Mouse (Mus musculus) forebrain, embryonic 15.5 days (tissue): ENCODE measurements around the gene Cln5. TPM values are rescaled to one million over a fixed set of nuclear protein-coding genes. Genes with fewer than 3 reads are reported as not detected.

Source experiments
- ATAC-seq: fragments of 200-750 bp; cut with Nextera tagmentation; replicated peaks from 2 replicates; pipeline ENCODE4 v1.8.0; 2017; ENCODE audit warnings: mild to moderate bottlenecking, moderate TSS enrichment, moderate library complexity
- H3K27ac ChIP-seq: fragments of 300-500 bp; sonication (generic); replicated peaks from 2 replicates; pipeline ENCODE4 v1.5.1; 2015; ENCODE audit warnings: mild to moderate bottlenecking, inconsistent platforms
- H3K27me3 ChIP-seq: fragments of 300-500 bp; sonication (generic); 2 replicates; pipeline ENCODE4 v1.6.1; 2015; ENCODE audit warnings: inconsistent platforms
- H3K36me3 ChIP-seq: fragments of 300-500 bp; sonication (generic); 2 replicates; pipeline ENCODE4 v1.6.1; 2015; ENCODE audit warnings: mild to moderate bottlenecking, inconsistent platforms
- H3K4me1 ChIP-seq: fragments of 300-500 bp; sonication (generic); 2 replicates; pipeline ENCODE4 v1.6.1; 2015; ENCODE audit warnings: inconsistent platforms
- H3K4me2 ChIP-seq: fragments of 300-500 bp; sonication (generic); replicated peaks from 2 replicates; pipeline ENCODE4 v1.6.1; 2015; ENCODE audit warnings: mild to moderate bottlenecking, inconsistent platforms
- H3K4me3 ChIP-seq: fragments of 300-500 bp; sonication (generic); 2 replicates; pipeline ENCODE4 v1.5.1; 2015; ENCODE audit warnings: mild to moderate bottlenecking, inconsistent platforms
- H3K9ac ChIP-seq: fragments of 300-500 bp; sonication (generic); replicated peaks from 2 replicates; pipeline ENCODE4 v1.6.1; 2015; ENCODE audit warnings: mild to moderate bottlenecking, inconsistent platforms
- H3K9me3 ChIP-seq: fragments of 300-500 bp; sonication (generic); 2 replicates; pipeline ENCODE4 v1.6.1; 2016; ENCODE audit warnings: inconsistent platforms
- WGBS: fragments of 180-500 bp; shearing (Covaris S2); methylation state at CpG from one replicate; pipeline ENCODE4 v1.1.7; 2015; ENCODE audit warnings: mixed read lengths; 5-methylcytosine and 5-hydroxymethylcytosine counted together
- polyA plus RNA-seq: library from polyadenylated mRNA; unstranded; fragments of >200 nt; fragmentation: Nextera tagmentation; extraction: Ambion mirVana; gene quantifications from 2 replicates; pipeline ENCODE4 v1.2.1, GENCODE M21; 2015

Cln5 gene
- polyA plus RNA-seq, result 9.0 and 9.8 TPM in 2 replicates

DNA sequence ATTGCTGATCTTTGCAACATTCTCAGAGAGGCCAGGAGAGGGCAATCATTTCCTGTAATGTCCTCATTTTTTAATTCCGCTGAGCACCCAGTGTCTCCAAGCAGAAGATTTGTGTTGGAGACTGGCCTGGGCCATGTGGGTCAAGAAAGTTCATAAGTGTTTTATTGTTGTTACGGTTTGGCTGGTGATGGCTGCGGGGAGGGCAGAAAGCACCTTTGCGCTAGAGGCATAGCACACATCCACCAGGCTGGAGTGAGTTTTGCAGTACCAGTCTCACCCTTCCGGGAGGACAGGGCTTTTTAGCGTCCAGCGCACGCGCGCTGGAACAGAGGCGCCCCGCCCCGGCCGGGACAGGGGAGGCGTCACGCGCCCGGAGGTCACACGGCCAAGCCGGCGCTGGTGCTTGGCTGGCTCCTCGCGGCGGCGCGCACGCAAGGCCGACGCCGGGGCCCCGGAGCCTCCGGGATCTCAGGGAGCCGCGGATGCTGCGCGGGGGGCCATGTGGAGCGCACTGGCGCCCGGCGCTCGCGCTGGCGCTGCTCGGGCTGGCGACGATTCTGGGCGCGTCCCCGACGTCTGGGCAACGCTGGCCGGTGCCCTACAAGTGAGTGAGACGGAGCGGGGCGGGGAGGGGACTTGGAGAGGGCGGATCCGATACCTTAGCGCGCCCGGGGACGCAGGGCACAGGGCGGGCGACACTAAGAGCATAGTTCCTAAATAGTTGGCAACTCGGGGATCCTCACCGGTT, at the start of gene Cln5:
Gene Cln5, plus strand, starts transcription at position 353 of the 748 bp plus-strand sequence.
- WGBS, result under 1% methylated on average over 65 of the region's 65 CpGs

DNA sequence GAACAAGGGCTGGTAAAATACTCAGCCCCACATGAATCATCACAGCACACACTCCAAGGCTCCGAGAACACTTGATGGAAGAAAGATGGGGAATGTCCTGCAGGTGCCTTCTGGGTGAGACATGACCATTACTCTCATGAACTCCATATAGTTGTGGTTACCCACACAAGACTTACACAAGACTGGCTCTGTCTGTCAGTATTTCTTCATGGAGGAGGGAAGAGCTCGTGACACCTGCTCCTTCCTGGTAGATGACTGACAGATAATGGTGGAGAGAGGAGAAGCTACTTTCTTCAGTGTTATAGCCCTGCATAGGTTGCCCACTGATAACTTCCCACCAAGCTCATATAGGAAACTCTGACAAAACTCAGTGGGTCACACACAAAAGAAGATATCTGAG, 40.8 kb upstream of the Cln5 start:
- Histone ChIP-seq H3K9ac (no peak overlapping the region), H3K27ac (no peak overlapping the region), H3K27me3 (no peaks in the 10 kb centered on the region), H3K4me1 (no peaks in the 10 kb centered on the region), H3K9me3 (no peaks in the 10 kb centered on the region), H3K36me3 (no peaks in the 10 kb centered on the region), H3K4me3 (no peak overlapping the region), H3K4me2 (no peak overlapping the region)
- WGBS, result 90% methylated on average over 2 of the region's 2 CpGs
- ATAC-seq, result no peak

More for the DNA sequence above, at the start of gene Cln5:
- peaks cover 10% of the 10 kb centered on the region for H3K4me1 ChIP-seq
- no peaks in the 10 kb centered on the region for H3K9me3 ChIP-seq
- no peaks in the 10 kb centered on the region for H3K27me3 ChIP-seq
- peak within 1 kb of the TSS; percentile 66 for H3K27ac ChIP-seq
- ATAC-seq, result peak; percentile 95
- peak within 1 kb of the TSS; percentile 87 for H3K4me2 ChIP-seq
- H3K36me3 ChIP-seq, result 0 out of 2 replicates have a peak, but pooled peaks cover 2% of the 10 kb centered on the region
- H3K9ac ChIP-seq, result peak within 1 kb of the TSS; percentile 62
- peak within 1 kb of the TSS; percentile 76 for H3K4me3 ChIP-seq

DNA sequence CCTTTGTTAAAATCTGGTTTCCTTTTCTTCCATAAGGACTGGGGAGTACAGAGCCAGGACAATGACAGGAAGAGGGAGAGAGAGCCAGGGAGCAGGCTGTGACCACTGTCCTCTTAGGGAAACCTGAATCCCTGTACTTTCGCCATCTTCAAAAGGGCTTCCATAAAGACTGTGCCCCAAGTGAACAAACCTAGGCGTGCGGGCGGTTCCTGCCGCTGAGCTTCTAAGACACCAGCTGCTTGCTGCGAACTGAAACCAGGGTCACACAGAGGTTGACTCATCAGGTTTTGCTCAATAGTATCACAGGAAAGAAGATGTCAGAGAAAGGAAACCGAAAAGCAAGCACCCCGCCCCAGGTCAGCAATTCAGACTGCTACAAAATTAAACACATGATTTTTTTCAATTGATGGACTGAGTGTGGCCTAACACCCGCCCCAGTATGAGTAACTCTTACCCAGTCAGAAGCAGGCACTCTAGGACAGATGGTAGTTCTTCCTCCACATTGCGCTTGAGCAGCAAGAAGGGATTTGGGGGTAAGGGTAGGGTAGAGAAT, 36.7 kb upstream of the Cln5 start:
- H3K27ac ChIP-seq, result no peak overlapping the region

DNA sequence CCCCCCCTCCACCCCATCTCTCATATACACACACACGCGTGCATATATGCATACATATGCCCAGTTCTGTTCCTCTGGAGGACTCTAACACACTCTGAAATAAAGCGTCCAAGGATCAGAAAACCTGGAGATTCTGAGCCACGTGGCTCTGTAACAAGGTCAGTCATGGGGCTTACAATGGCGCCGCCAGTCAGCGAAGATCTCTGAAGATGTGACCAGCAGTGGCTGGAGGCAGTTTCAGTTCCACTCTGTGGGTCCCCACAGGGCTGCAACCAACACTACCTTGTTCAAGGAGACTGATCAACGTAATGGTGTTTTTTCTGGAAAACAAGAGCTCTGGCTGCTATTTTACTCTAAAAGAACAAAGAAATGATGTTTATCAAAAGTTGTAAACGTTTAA, 35.9 kb upstream of the Cln5 start:
- no peak overlapping the region for H3K4me3 ChIP-seq
- WGBS, result 88% methylated on average over 9 of the region's 9 CpGs

More for the DNA sequence above, 36.7 kb upstream of the Cln5 start:
- no peak overlapping the region for H3K4me3 ChIP-seq
- no peak overlapping the region for H3K4me2 ChIP-seq
- H3K4me1 ChIP-seq, result no peaks in the 10 kb centered on the region
- no peaks in the 10 kb centered on the region for H3K27me3 ChIP-seq
- no peak for ATAC-seq
- H3K9ac ChIP-seq, result no peak overlapping the region
- no peaks in the 10 kb centered on the region for H3K9me3 ChIP-seq
- WGBS, result 85% methylated on average over 10 of the region's 10 CpGs
- no peaks in the 10 kb centered on the region for H3K36me3 ChIP-seq

DNA sequence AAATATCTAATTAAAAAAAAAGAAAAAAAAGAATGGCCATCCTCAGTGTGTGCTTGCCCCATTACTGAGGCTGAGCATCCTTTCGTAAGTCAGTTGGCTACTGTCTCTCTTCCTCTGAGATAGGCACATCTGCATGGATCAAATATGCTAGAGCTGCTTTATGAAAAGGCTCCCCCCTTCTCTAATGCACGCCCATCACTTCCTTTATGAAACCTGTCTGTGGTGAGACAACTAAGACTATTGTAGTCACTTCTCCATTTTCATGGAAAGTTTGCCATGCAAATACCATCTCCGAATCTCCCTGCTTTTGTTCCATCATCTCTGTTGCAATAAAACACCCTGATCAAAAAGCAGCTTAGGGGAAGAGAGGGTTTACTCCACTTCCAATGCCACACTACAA, 33.0 kb upstream of the Cln5 start:
- WGBS, result 90% methylated on average over 3 of the region's 3 CpGs
- Histone ChIP-seq H3K4me3 (no peak overlapping the region), H3K27ac (no peak overlapping the region), H3K9ac (no peak overlapping the region), H3K27me3 (no peaks in the 10 kb centered on the region), H3K9me3 (no peaks in the 10 kb centered on the region), H3K4me2 (no peak overlapping the region), H3K4me1 (no peaks in the 10 kb centered on the region), H3K36me3 (no peaks in the 10 kb centered on the region)
- no peak for ATAC-seq

More for the DNA sequence above, 35.9 kb upstream of the Cln5 start:
- Histone ChIP-seq H3K27ac (no peak overlapping the region), H3K4me1 (no peaks in the 10 kb centered on the region), H3K27me3 (no peaks in the 10 kb centered on the region), H3K36me3 (no peaks in the 10 kb centered on the region), H3K9me3 (no peaks in the 10 kb centered on the region), H3K9ac (no peak overlapping the region), H3K4me2 (no peak overlapping the region)
- ATAC-seq, result no peak

DNA sequence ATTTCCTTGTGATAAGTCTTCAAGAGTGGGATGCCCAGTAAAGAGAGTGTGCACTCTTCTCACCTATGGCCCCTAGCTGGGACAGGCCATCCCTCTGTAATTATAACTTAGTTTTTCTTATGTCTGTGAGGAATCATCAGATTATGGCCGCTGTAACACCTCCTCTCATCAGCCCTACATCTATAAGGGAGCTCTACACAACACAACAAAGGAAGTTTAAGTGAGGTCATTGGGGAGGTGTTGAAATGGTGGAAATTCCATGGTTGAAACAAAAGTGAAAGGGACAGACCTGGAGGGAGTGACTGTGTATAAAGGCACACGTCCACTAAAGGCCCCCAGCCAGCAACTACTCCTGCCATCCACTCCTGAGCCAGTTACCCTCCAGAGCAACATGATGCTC, 23.3 kb upstream of the Cln5 start, which contains the start of gene Acod1:
Gene Acod1, plus strand, starts transcription at position 301 of the 400 bp plus-strand sequence.
- no peak for ATAC-seq
- 87% methylated on average over 2 of the region's 2 CpGs for WGBS

DNA sequence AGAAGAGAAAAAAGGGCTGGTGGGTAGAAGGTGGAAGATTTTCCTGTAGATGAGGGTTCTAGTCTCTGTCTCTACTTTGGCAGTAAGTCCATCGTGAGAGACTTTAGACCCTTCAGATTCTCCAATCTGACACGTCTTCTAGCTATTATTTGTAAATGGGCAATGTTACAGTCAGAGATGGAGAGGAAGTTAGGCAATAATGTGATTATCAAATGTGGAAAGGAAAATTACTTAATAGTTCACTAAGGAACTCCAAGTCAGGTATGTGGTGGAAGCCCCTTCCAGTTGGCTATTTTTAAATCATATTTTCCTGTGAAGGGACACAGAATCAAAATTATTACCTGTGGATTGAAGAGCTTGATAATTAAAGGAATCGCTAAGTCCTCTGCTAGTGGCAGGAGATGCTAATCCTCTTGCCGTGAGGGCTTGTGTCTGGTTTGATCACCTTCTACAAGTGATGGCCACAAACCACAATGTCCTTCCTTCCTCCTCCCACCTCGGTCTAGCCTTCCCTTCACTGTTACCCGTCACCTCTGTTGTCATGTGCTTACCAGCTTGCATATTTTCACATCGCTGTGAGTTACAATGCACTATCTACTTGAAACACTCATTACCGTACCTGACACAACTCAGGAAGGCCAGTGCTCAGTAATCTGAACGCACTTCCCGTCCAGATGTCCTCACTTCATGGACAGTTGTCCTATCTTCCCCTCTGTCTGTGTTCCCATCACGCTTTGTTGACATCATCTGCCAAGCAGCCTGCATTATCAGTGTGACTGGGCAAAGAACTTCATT, 21.5 kb upstream of the Cln5 start:
- H3K4me1 ChIP-seq, result no peaks in the 10 kb centered on the region
- no peak for ATAC-seq
- no peak overlapping the region for H3K9ac ChIP-seq
- no peak overlapping the region for H3K27ac ChIP-seq
- no peak overlapping the region for H3K4me3 ChIP-seq
- WGBS, result 86% methylated on average over 11 of the region's 11 CpGs
- H3K9me3 ChIP-seq, result no peaks in the 10 kb centered on the region
- H3K4me2 ChIP-seq, result no peak overlapping the region
- H3K36me3 ChIP-seq, result no peaks in the 10 kb centered on the region
- H3K27me3 ChIP-seq, result no peaks in the 10 kb centered on the region

More for the DNA sequence above, 23.3 kb upstream of the Cln5 start, which contains the start of gene Acod1:
- no peaks in the 10 kb centered on the region for H3K27me3 ChIP-seq
- no peaks in the 10 kb centered on the region for H3K36me3 ChIP-seq
- H3K9me3 ChIP-seq, result no peaks in the 10 kb centered on the region
- H3K4me2 ChIP-seq, result no peak within 1 kb of the TSS
- H3K27ac ChIP-seq, result no peak within 1 kb of the TSS
- H3K4me1 ChIP-seq, result no peaks in the 10 kb centered on the region
- H3K4me3 ChIP-seq, result no peak within 1 kb of the TSS
- no peak within 1 kb of the TSS for H3K9ac ChIP-seq

DNA sequence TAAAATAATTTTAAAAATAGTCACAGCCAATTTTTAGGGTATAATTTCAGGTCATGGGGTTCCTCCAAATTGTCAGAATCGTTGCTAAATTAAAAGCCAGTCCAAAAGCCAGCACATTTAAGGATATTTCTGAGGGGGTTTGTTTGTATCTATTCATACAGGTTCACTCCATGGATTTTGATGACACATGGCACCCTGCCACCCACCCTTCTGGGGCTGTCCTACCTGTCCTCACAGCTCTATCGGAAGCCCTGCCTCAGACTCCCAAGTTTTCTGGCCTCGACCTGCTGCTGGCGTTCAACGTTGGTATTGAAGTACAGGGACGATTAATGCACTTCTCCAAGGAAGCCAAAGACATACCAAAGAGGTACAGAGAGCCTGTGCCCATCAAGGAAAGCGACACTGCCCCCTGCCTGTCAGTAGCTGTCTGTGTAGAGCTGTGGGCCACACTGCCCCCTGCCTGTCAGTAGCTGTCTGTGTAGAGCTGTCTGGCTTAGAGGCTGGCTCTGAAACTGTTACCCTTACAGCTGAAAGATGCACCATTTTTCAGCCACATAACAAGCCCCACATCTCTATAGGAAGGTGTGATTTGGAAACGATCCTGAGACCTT, 18.8 kb upstream of the Cln5 start:
- Histone ChIP-seq H3K4me2 (no peak overlapping the region), H3K27me3 (no peaks in the 10 kb centered on the region), H3K27ac (no peak overlapping the region), H3K36me3 (no peaks in the 10 kb centered on the region), H3K9me3 (no peaks in the 10 kb centered on the region), H3K4me1 (no peaks in the 10 kb centered on the region), H3K9ac (no peak overlapping the region), H3K4me3 (no peak overlapping the region)
- WGBS, result 29% methylated on average over 8 of the region's 8 CpGs
- peak; percentile 69; the same call in 1 of the 2 replicates for ATAC-seq

DNA sequence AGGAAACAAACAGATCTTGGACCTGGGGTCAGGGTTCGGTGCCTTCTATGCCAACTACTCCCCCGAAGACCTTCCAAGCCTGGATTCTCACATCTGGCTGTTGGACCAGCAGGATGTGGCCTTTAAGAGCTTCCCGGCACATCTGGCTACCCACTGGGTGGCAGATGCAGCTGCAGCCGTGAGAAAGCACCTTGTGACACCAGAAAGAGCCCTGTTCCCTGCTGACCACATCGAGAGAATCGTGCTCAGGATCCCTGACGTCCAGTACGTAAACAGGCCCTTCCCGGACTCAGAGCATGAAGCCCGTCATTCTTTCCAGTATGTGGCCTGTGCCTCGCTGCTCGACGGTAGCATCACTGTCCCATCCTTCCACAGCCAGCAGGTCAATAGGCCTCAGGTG, 15.3 kb upstream of the Cln5 start:
- Histone ChIP-seq H3K27me3 (no peaks in the 10 kb centered on the region), H3K4me3 (no peak overlapping the region), H3K9me3 (no peaks in the 10 kb centered on the region), H3K4me2 (no peak overlapping the region), H3K9ac (no peak overlapping the region), H3K27ac (no peak overlapping the region), H3K36me3 (no peaks in the 10 kb centered on the region), H3K4me1 (no peaks in the 10 kb centered on the region)
- no peak for ATAC-seq
- WGBS, result 88% methylated on average over 13 of the region's 13 CpGs

DNA sequence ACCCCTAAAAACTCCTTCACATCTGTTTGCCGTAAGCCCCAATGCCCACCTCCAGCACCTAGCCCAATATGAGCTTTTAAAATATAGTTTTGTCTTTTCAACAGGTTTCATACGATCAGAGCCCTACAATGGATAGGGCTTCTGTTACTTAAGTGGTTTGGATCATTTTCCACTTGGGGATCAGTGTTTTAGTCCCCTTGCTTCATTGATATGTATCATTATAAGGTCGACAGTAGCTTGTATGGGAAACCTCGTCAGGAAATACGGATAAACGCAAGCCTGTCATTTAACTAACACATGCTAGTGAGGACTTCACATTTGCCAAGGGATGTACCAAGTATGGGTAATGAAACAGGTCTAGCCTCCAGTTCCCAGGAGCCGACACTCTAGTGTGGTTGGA, 13.4 kb upstream of the Cln5 start:
- Histone ChIP-seq H3K36me3 (no peaks in the 10 kb centered on the region), H3K27me3 (no peaks in the 10 kb centered on the region), H3K4me3 (no peak overlapping the region), H3K9me3 (no peaks in the 10 kb centered on the region), H3K4me1 (no peaks in the 10 kb centered on the region), H3K27ac (no peak overlapping the region), H3K4me2 (no peak overlapping the region), H3K9ac (no peak overlapping the region)
- 92% methylated on average over 7 of the region's 7 CpGs for WGBS
- no peak for ATAC-seq

DNA sequence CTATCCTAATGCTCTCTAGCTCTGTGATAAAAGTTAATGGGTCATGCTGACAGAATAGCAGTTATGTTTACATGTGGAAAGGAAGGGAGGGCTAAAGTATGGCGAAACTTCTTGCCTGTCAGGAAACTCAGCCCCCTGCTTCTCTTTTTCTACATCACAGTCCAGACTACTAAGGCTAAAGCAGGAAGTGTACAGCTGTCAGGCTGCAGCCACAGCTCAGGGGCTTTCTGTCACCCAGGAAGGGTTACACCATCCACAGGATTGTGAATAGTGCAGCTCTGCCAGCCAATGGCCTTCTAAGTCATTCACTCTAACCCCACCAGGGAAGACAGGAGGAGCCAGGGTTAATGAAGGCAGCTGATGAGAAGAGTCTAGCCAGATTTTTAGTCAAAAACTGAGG, 11.0 kb upstream of the Cln5 start:
- Histone ChIP-seq H3K36me3 (no peaks in the 10 kb centered on the region), H3K27ac (no peak overlapping the region), H3K4me2 (no peak overlapping the region), H3K4me3 (no peak overlapping the region), H3K9ac (no peak overlapping the region), H3K4me1 (no peaks in the 10 kb centered on the region), H3K27me3 (no peaks in the 10 kb centered on the region), H3K9me3 (no peaks in the 10 kb centered on the region)
- ATAC-seq, result no peak
- WGBS, result 94% methylated on average over 1 of the region's 1 CpGs

DNA sequence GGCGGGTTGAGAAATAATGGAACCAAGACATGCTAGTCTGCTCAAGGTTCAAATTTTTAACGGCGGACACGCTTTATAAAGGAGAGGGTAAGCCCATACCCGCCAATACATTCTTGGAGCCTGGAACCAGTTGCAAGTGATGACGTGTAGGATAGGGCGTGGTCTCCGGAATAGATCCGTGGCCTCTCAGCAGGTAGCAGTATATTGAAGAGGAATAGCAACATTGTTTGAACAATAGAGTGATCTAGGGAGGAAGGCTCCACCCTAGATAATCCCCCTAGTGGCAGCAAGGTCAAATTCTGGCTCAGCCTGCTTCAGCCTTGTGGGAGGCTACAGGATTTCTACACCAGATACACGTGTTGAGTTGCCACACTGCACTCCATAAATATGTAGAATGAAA, 10.5 kb upstream of the Cln5 start:
- H3K4me3 ChIP-seq, result no peak overlapping the region
- H3K4me1 ChIP-seq, result no peaks in the 10 kb centered on the region
- H3K36me3 ChIP-seq, result no peaks in the 10 kb centered on the region
- H3K27ac ChIP-seq, result no peak overlapping the region
- WGBS, result 88% methylated on average over 10 of the region's 10 CpGs
- H3K4me2 ChIP-seq, result no peak overlapping the region
- no peaks in the 10 kb centered on the region for H3K9me3 ChIP-seq
- H3K27me3 ChIP-seq, result no peaks in the 10 kb centered on the region
- no peak for ATAC-seq
- no peak overlapping the region for H3K9ac ChIP-seq
